Mouse (Mus musculus): ENCODE data around the gene Parp4. TPM values are rescaled to one million over a fixed set of nuclear protein-coding genes. Genes with fewer than 3 reads are reported as not detected.

Parp4 gene
- polyA plus RNA-seq, 2 experiments = 1.7 to 1.8 TPM

DNA sequence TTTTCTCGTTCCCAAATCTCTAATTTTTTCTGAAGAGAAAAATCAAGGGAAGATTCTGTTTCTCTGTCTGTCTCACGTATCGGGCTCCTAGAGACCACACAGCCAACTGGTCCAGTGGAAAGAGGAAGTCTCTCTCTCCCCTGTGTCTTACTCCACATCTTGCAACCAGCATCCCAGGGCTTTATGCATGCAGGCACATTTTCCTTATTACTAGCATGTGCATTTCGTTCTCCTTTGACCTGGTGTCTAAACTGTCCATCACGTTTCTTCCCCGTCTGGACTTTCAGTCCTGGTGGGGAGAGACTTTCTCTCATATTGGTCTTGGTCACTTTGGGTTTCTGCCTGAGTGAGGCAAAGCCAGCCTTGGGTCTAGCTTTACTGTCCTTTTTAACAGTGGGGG, 22.5 kb upstream of the Parp4 start:
- no peaks in the 10 kb centered on the region for H3K27me3 ChIP-seq (ENCODE audit: control insufficient read depth, insufficient read depth, low read length)
- ATAC-seq (ENCODE audit: insufficient read depth) (no peak), DNase-seq (ENCODE audit: low read depth in 3 of 3, low spot score in 3 of 3) (no peak)
- WGBS (ENCODE audit: insufficient replicate concordance) = 73% methylated on average over 6 of the region's 6 CpGs
- H3K27ac ChIP-seq = no peak overlapping the region
- no peak overlapping the region for H3K9ac ChIP-seq (replicated peaks)
- no peak overlapping the region for H3K4me2 ChIP-seq (ENCODE audit: low read depth)
- no peak overlapping the region for H3K4me3 ChIP-seq (ENCODE audit: insufficient read depth in 1 of 2, low read depth in 2 of 2, low read length in 2 of 2)
- no peak for TF ChIP-seq EP300 (IDR thresholded peaks at IDR 0.05; ENCODE audit: low read depth)
- no peak for TF ChIP-seq CTCF (IDR thresholded peaks at IDR 0.05; ENCODE audit: low read depth)
- no peaks in the 10 kb centered on the region for H3K9me3 ChIP-seq (ENCODE audit: control insufficient read depth, low read length)
- peaks cover 11% of the 10 kb centered on the region for H3K36me3 ChIP-seq (replicated peaks; ENCODE audit: control insufficient read depth, insufficient read depth, low read depth)
- H3K4me1 ChIP-seq (replicated peaks; ENCODE audit: control insufficient read depth in 2 of 2, insufficient read depth in 2 of 2, low read length in 1 of 2) = no peaks in the 10 kb centered on the region

DNA sequence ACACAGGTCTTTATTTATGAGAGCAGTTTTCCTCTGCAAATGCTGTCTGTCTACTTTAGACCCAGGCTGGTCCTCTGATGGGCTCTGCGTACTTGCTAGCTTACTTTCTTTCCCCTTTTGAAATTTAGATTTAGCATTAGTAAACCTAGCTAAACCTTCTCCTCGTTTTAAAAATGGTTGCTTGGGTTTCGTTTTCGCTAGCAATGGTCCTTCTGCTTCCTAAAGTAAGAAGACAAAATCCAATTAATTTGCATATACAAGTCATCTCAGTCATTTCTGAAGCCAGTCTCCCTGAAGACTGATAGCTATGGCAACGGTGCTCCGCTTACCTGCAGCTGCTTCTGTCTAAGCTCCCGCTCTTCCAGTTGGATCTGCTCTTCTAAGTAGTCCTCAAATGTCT, 22.1 kb upstream of the Parp4 start:
- Histone ChIP-seq H3K9me3 (ENCODE audit: control insufficient read depth, low read length) (no peaks in the 10 kb centered on the region), H3K4me1 (replicated peaks; ENCODE audit: control insufficient read depth in 2 of 2, insufficient read depth in 2 of 2, low read length in 1 of 2) (no peaks in the 10 kb centered on the region), H3K4me2 (ENCODE audit: low read depth) (no peak overlapping the region), H3K4me3 (ENCODE audit: insufficient read depth in 1 of 2, low read depth in 2 of 2, low read length in 2 of 2) (no peak overlapping the region), H3K27me3 (ENCODE audit: control insufficient read depth, insufficient read depth, low read length) (no peaks in the 10 kb centered on the region), H3K9ac (replicated peaks) (no peak overlapping the region), H3K36me3 (replicated peaks; ENCODE audit: control insufficient read depth, insufficient read depth, low read depth) (peaks cover 11% of the 10 kb centered on the region), H3K27ac (no peak overlapping the region)
- TF ChIP-seq EP300 (IDR thresholded peaks at IDR 0.05; ENCODE audit: low read depth) (no peak), CTCF (IDR thresholded peaks at IDR 0.05; ENCODE audit: low read depth) (no peak)
- no peak for DNase-seq (ENCODE audit: low read depth in 3 of 3, low spot score in 3 of 3)
- ATAC-seq (ENCODE audit: insufficient read depth) = no peak
- 79% methylated on average over 7 of the region's 7 CpGs for WGBS (ENCODE audit: insufficient replicate concordance)

DNA sequence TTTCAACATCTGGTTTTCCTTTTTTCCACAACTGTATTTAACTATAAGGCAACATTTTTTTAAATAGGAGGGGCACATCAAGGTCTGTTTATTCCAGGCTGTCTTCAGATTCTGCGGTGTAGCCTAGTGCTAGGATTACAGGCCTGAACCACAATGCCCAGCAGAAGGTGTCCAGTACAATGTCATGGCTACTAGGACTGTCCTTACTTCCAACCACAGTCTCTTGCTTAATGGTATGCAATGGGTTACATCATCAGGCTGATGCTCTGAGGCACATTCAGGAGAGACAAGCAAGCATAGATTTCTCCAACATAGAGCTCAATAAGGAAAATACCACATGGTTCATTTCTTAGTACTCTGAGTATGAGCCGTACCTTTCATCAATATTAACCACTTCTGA, 20.7 kb upstream of the Parp4 start:
- Histone ChIP-seq H3K27me3 (ENCODE audit: control insufficient read depth, insufficient read depth, low read length) (no peaks in the 10 kb centered on the region), H3K9me3 (ENCODE audit: control insufficient read depth, low read length) (no peaks in the 10 kb centered on the region), H3K36me3 (replicated peaks; ENCODE audit: control insufficient read depth, insufficient read depth, low read depth) (peaks cover 11% of the 10 kb centered on the region), H3K4me3 (ENCODE audit: insufficient read depth in 1 of 2, low read depth in 2 of 2, low read length in 2 of 2) (no peak overlapping the region), H3K9ac (replicated peaks) (no peak overlapping the region), H3K27ac (no peak overlapping the region), H3K4me2 (ENCODE audit: low read depth) (no peak overlapping the region), H3K4me1 (replicated peaks; ENCODE audit: control insufficient read depth in 2 of 2, insufficient read depth in 2 of 2, low read length in 1 of 2) (no peaks in the 10 kb centered on the region)
- 72% methylated on average over 2 of the region's 2 CpGs for WGBS (ENCODE audit: insufficient replicate concordance)
- ATAC-seq (ENCODE audit: insufficient read depth) = no peak
- no peak for TF ChIP-seq CTCF (IDR thresholded peaks at IDR 0.05; ENCODE audit: low read depth)
- no peak for TF ChIP-seq EP300 (IDR thresholded peaks at IDR 0.05; ENCODE audit: low read depth)
- DNase-seq (ENCODE audit: low read depth in 3 of 3, low spot score in 3 of 3) = no peak

DNA sequence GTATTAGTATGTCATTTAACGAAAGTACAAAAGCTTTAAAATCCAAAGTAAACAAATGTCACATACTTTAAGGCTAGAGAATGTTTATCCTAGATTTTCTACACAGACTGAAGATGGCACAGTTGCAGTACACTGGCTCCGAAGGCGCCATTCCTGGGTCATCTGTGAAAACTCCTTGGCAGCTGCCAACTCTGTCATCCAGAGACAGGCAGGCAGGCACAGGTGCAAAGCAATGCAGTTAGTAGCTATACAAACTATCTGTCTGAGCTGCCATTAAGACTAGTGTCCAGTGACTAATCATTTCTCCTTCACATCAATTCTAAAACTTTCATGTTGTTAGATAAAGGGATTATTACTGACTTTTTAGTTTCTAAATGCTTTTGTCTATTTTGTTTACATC, 16.3 kb upstream of the Parp4 start:
- Histone ChIP-seq H3K27me3 (ENCODE audit: control insufficient read depth, insufficient read depth, low read length) (no peaks in the 10 kb centered on the region), H3K36me3 (replicated peaks; ENCODE audit: control insufficient read depth, insufficient read depth, low read depth) (peaks cover 8% of the 10 kb centered on the region), H3K4me3 (ENCODE audit: insufficient read depth in 1 of 2, low read depth in 2 of 2, low read length in 2 of 2) (no peak overlapping the region), H3K27ac (no peak overlapping the region), H3K4me1 (replicated peaks; ENCODE audit: control insufficient read depth in 2 of 2, insufficient read depth in 2 of 2, low read length in 1 of 2) (no peaks in the 10 kb centered on the region), H3K9me3 (ENCODE audit: control insufficient read depth, low read length) (no peaks in the 10 kb centered on the region), H3K9ac (replicated peaks) (no peak overlapping the region), H3K4me2 (ENCODE audit: low read depth) (no peak overlapping the region)
- TF ChIP-seq EP300 (IDR thresholded peaks at IDR 0.05; ENCODE audit: low read depth) (no peak), CTCF (IDR thresholded peaks at IDR 0.05; ENCODE audit: low read depth) (no peak)
- no peak for DNase-seq (ENCODE audit: low read depth in 3 of 3, low spot score in 3 of 3)
- 82% methylated on average over 3 of the region's 3 CpGs for WGBS (ENCODE audit: insufficient replicate concordance)
- no peak for ATAC-seq (ENCODE audit: insufficient read depth)

DNA sequence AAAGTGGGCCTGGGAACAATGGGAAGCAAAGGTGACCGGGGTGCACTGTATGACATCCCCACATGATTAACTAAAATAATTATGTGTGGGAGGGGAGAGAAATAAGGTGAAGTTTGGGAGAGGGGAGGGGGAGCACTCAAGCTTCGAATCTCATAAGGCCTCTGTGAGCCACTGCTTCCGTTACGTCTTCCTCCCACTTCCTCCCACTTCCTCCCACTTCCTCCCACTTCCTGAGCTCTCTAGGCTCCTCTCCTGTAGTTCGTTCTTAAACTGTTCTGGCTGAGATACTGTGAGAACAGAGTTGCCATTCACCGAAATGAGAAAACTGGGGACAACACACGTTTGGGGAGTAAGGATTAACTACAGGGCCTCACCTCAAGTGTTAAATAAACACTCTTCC, 7.9 kb upstream of the Parp4 start:
- Histone ChIP-seq H3K27ac (no peak overlapping the region), H3K9me3 (ENCODE audit: control insufficient read depth, low read length) (no peaks in the 10 kb centered on the region), H3K4me2 (ENCODE audit: low read depth) (no peak overlapping the region), H3K27me3 (ENCODE audit: control insufficient read depth, insufficient read depth, low read length) (no peaks in the 10 kb centered on the region), H3K4me3 (ENCODE audit: insufficient read depth in 1 of 2, low read depth in 2 of 2, low read length in 2 of 2) (no peak overlapping the region), H3K9ac (replicated peaks) (no peak overlapping the region), H3K36me3 (replicated peaks; ENCODE audit: control insufficient read depth, insufficient read depth, low read depth) (peaks cover 2% of the 10 kb centered on the region), H3K4me1 (replicated peaks; ENCODE audit: control insufficient read depth in 2 of 2, insufficient read depth in 2 of 2, low read length in 1 of 2) (peaks cover 6 to 11% of the 10 kb centered on the region in 2 experiments)
- no peak for TF ChIP-seq CTCF (IDR thresholded peaks at IDR 0.05; ENCODE audit: low read depth)
- TF ChIP-seq EP300 (IDR thresholded peaks at IDR 0.05; ENCODE audit: low read depth) = no peak
- ATAC-seq (ENCODE audit: insufficient read depth) (no peak), DNase-seq (ENCODE audit: low read depth in 3 of 3, low spot score in 3 of 3) (no peak)
- 38% methylated on average over 7 of the region's 7 CpGs for WGBS (ENCODE audit: insufficient replicate concordance)
